In the genomic region with DNA sequence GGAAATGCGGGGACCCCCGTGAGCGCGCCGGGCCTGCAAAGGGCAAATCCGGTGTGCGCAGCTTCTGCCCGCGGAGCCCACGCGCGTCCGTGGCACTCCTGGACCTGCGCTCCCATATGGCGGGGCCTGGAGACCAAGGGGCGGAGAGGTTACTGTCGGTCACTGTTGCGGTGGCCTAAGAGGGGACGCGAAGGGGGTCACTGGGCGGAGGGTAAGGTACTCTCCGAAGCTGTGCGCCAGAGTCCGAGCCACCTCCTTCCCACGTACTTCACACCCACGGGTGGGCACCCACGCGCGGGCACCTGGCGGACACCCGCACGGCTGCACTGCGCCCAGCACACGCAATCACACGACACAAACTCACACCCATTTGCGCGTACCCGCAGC, we compare ENCODE assay signal across 9 mouse cellular contexts. TPM values are rescaled to one million over a fixed set of nuclear protein-coding genes. Genes with fewer than 3 reads are reported as not detected.
DNase-seq lines count a peak whose midpoint lies in the region; ATAC-seq and TF ChIP-seq lines count a peak whose summit lies in the region.
"Had no signal": no experiment of that assay in that cellular context is flagged by ENCODE, and none has a peak within 500 bp of the region (broad histone marks: within the 10 kb centered on the region; RNA-seq: fewer than 3 reads in every experiment).

No protein-coding gene starts in this region.

- peak; percentile 25 for ATAC-seq in embryonic facial prominence, embryonic 15.5 days (ENCODE audit: insufficient number of reproducible peaks, low FRiP score, low TSS enrichment, low read depth)
- peak; percentile 50 for ATAC-seq in hindbrain, postnatal 0 days
- ATAC-seq in stomach, embryonic 14.5 days (ENCODE audit: insufficient number of reproducible peaks, insufficient read depth, low FRiP score, low read depth), result peak; percentile 7; the same call in 1 of the 2 replicates

- no peaks in the 10 kb centered on the region for H3K9me3 ChIP-seq in embryonic facial prominence, embryonic 15.5 days (replicated peaks)
- no peaks in the 10 kb centered on the region for H3K9me3 ChIP-seq in hindbrain, postnatal 0 days (ENCODE audit: low read length)
- no peaks in the 10 kb centered on the region for H3K9me3 ChIP-seq in stomach, embryonic 14.5 days (ENCODE audit: control insufficient read depth, low read depth, low read length)

- peaks cover 17% of the 10 kb centered on the region for H3K4me1 ChIP-seq in heart, adult 2 months (ENCODE audit: control insufficient read depth, insufficient read depth, low read length)
- peaks cover 27% of the 10 kb centered on the region for H3K4me1 ChIP-seq in embryonic facial prominence, embryonic 15.5 days
- H3K4me1 ChIP-seq in hindbrain, postnatal 0 days (ENCODE audit: insufficient read depth, low read length), result peaks cover 8% of the 10 kb centered on the region
- peaks cover 13% of the 10 kb centered on the region; the same call in 1 of the 2 replicates for H3K4me1 ChIP-seq in stomach, embryonic 14.5 days (ENCODE audit: control insufficient read depth, insufficient read depth, low read length)

- intact Hi-C loops in heart, adult 2 months (cut with DNase I), result loop anchor here (1.0 to 10.0 kb wide), 3 partner anchors 44 to 1118 kb away; no protein-coding TSS in a partner anchor

- peak overlapping the region; percentile 86 for H3K9ac ChIP-seq in heart, adult 2 months (ENCODE audit: low read depth, low read length)
- peak overlapping the region; percentile 48 for H3K9ac ChIP-seq in embryonic facial prominence, embryonic 15.5 days
- peak overlapping the region; percentile 76 for H3K9ac ChIP-seq in hindbrain, postnatal 0 days (replicated peaks; ENCODE audit: low read length)
- H3K9ac ChIP-seq in stomach, embryonic 14.5 days (replicated peaks; ENCODE audit: low read depth, low read length), result peak overlapping the region; percentile 58

- peak overlapping the region; percentile 100 for H3K4me2 ChIP-seq in embryonic facial prominence, embryonic 15.5 days (replicated peaks)
- peak overlapping the region; percentile 99 for H3K4me2 ChIP-seq in hindbrain, postnatal 0 days (ENCODE audit: low read depth, low read length)
- peak overlapping the region; percentile 100 for H3K4me2 ChIP-seq in stomach, embryonic 14.5 days (replicated peaks; ENCODE audit: low read depth, low read length)

- no peaks in the 10 kb centered on the region for H3K27me3 ChIP-seq in heart, adult 2 months (ENCODE audit: control insufficient read depth, insufficient read depth, low read length)
- peaks cover 19% of the 10 kb centered on the region for H3K27me3 ChIP-seq in embryonic facial prominence, embryonic 15.5 days
- H3K27me3 ChIP-seq in hindbrain, postnatal 0 days (ENCODE audit: insufficient read depth, low read length), result no peaks in the 10 kb centered on the region; the same call in 1 of the 2 replicates
- H3K27me3 ChIP-seq in stomach, embryonic 14.5 days (ENCODE audit: control insufficient read depth, insufficient read depth, low read length), result peaks cover 14% of the 10 kb centered on the region; the same call in 1 of the 2 replicates

- no peak for TF ChIP-seq POLR2A in heart, adult 2 months (IDR thresholded peaks at IDR 0.05; ENCODE audit: insufficient read depth, low read depth, low read length)

- H3K4me3 ChIP-seq in heart, adult 2 months, result peak overlapping the region; percentile 94
- peak overlapping the region; percentile 63 for H3K4me3 ChIP-seq in embryonic facial prominence, embryonic 15.5 days (replicated peaks)
- peak overlapping the region; percentile 78 for H3K4me3 ChIP-seq in hindbrain, postnatal 0 days (ENCODE audit: low read length)
- H3K4me3 ChIP-seq in stomach, embryonic 14.5 days (ENCODE audit: low read depth, low read length), result peak overlapping the region; percentile 59

- H3K79me2 ChIP-seq in heart, adult 2 months (replicated peaks; ENCODE audit: control insufficient read depth, insufficient read depth, low read length), result no peaks in the 10 kb centered on the region

- TF ChIP-seq EP300 in heart, adult 2 months (IDR thresholded peaks at IDR 0.05; ENCODE audit: insufficient read depth, low read depth, low read length), result no peak

- peak in 1 of 2 experiments; percentile 68 for DNase-seq in heart, adult 2 months
- no peak for DNase-seq in heart, adult 8-10 months (ENCODE audit: low spot score)
- peak; percentile 26 for DNase-seq in Muller cell, postnatal 12 days (ENCODE audit: inconsistent ontology term)
- peak; percentile 42 for DNase-seq in hindbrain, postnatal 0 days (ENCODE audit: low spot score)
- peak; percentile 12 for DNase-seq in mesoderm, embryonic 11.5 days (ENCODE audit: low read depth, low spot score)
- DNase-seq in spleen, postnatal 4 days (ENCODE audit: low spot score in 2 of 2), result no peak

- peak overlapping the region; percentile 98 for H3K27ac ChIP-seq in heart, adult 2 months
- H3K27ac ChIP-seq in embryonic facial prominence, embryonic 15.5 days (replicated peaks), result no peak overlapping the region
- H3K27ac ChIP-seq in hindbrain, postnatal 0 days, result peak overlapping the region; percentile 89
- no peak overlapping the region for H3K27ac ChIP-seq in stomach, embryonic 14.5 days (ENCODE audit: low read length)

- H3K36me3 ChIP-seq in heart, adult 2 months (ENCODE audit: control insufficient read depth, insufficient read depth, low read length), result peaks cover 7% of the 10 kb centered on the region; the same call in 1 of the 2 replicates
- no peaks in the 10 kb centered on the region for H3K36me3 ChIP-seq in embryonic facial prominence, embryonic 15.5 days
- peaks cover 9% of the 10 kb centered on the region; the same call in 1 of the 2 replicates for H3K36me3 ChIP-seq in hindbrain, postnatal 0 days (ENCODE audit: insufficient read depth, low read length)
- H3K36me3 ChIP-seq in stomach, embryonic 14.5 days (ENCODE audit: control insufficient read depth, insufficient read depth, low read length), result no peaks in the 10 kb centered on the region

- WGBS in heart, adult 2 months, result 2% methylated on average over 38 of the region's 38 CpGs
- WGBS in embryonic facial prominence, embryonic 15.5 days, result under 1% methylated on average over 38 of the region's 38 CpGs
- WGBS in hindbrain, postnatal 0 days, result under 1% methylated on average over 37 of the region's 38 CpGs
- 0% methylated on average over 38 of the region's 38 CpGs for WGBS in stomach, embryonic 14.5 days

- TF ChIP-seq CTCF in heart, adult 2 months (IDR thresholded peaks at IDR 0.05), result no peak
- no peak; the same call in 1 of the 2 replicates for TF ChIP-seq CTCF in hindbrain, postnatal 0 days (IDR thresholded peaks at IDR 0.05; ENCODE audit: low read depth)

RNA-seq across cellular contexts. Expression of gene Klf15, which starts 0.5 kb away (rescaled TPM):
- total RNA-seq in heart, adult 2 months (2021), result 10 to 100 TPM; 64.7 to 67.4 TPM
- polyA plus RNA-seq in heart, adult 2 months (2012; rRNA removed), result 54.7 and 60.2 TPM in 2 replicates
- total RNA-seq in heart, adult 8-10 months (2022), result 10 to 100 TPM; 55.7 to 79.2 (median 65.3) TPM
- 6.8 and 7.1 TPM in 2 replicates for polyA plus RNA-seq in embryonic facial prominence, embryonic 15.5 days (2015; fragmentation: Nextera tagmentation; extraction: Ambion mirVana)
- 43.2 and 56.4 TPM in 2 replicates for total RNA-seq in hindbrain, postnatal 0 days (2014; rRNA removed)
- 26.6 and 29.6 TPM in 2 replicates for polyA plus RNA-seq in hindbrain, postnatal 0 days (2015; fragmentation: Nextera tagmentation; extraction: Ambion mirVana)
- polyA plus RNA-seq in stomach, embryonic 14.5 days (2014; fragmentation: Nextera tagmentation; extraction: Ambion mirVana), result 3.8 and 4.8 TPM in 2 replicates
- total RNA-seq: MEL had no signal

RNA-seq across cellular contexts. Expression of gene Aldh1l1, which starts 23.4 kb away (rescaled TPM):
- 1 to 10 TPM; 2.5 to 3.7 TPM for total RNA-seq in heart, adult 2 months (2021)
- polyA plus RNA-seq in heart, adult 2 months (2012; rRNA removed), result 3.2 and 7.5 TPM in 2 replicates
- 1 to 10 TPM; 1.8 to 5.1 (median 3.7) TPM for total RNA-seq in heart, adult 8-10 months (2022)
- polyA plus RNA-seq in embryonic facial prominence, embryonic 15.5 days (2015; fragmentation: Nextera tagmentation; extraction: Ambion mirVana), result 2.0 and 2.1 TPM in 2 replicates
- total RNA-seq in hindbrain, postnatal 0 days (2014; rRNA removed), result 168 and 214 TPM in 2 replicates
- polyA plus RNA-seq in hindbrain, postnatal 0 days (2015; fragmentation: Nextera tagmentation; extraction: Ambion mirVana), result 131 and 145 TPM in 2 replicates
- 2.5 and 4.3 TPM in 2 replicates for polyA plus RNA-seq in stomach, embryonic 14.5 days (2014; fragmentation: Nextera tagmentation; extraction: Ambion mirVana)

RNA-seq across cellular contexts. Expression of gene Cfap100, which starts 34.2 kb away (rescaled TPM):
- under 1 TPM; 0.16 to 0.18 TPM for total RNA-seq in heart, adult 2 months (2021)
- 0.44 and 0.80 TPM in 2 replicates for polyA plus RNA-seq in heart, adult 2 months (2012; rRNA removed)
- total RNA-seq in heart, adult 8-10 months (2022), result under 1 TPM in 2 of 4 experiments, not detected in 2; 0.22 to 0.90 TPM
- 1.4 and 1.7 TPM in 2 replicates for polyA plus RNA-seq in embryonic facial prominence, embryonic 15.5 days (2015; fragmentation: Nextera tagmentation; extraction: Ambion mirVana)
- total RNA-seq in hindbrain, postnatal 0 days (2014; rRNA removed), result 4.2 and 29.4 TPM in 2 replicates
- 8.2 and 9.9 TPM in 2 replicates for polyA plus RNA-seq in hindbrain, postnatal 0 days (2015; fragmentation: Nextera tagmentation; extraction: Ambion mirVana)
- 0.61 and 0.71 TPM in 2 replicates for polyA plus RNA-seq in stomach, embryonic 14.5 days (2014; fragmentation: Nextera tagmentation; extraction: Ambion mirVana)
- total RNA-seq: MEL had no signal

Comparison
In these comparisons a context has a peak if more than half of its experiments do, and no peak if none do; other contexts are left out.
1. DNase-seq: peak in Muller cell, postnatal 12 days (single experiment), hindbrain, postnatal 0 days (single experiment) and mesoderm, embryonic 11.5 days (single experiment); none in heart, adult 8-10 months (single experiment) and spleen, postnatal 4 days (0 of 2).
2. H3K27ac ChIP-seq: peak in heart, adult 2 months (single experiment) and hindbrain, postnatal 0 days (single experiment); none in embryonic facial prominence, embryonic 15.5 days (single experiment) and stomach, embryonic 14.5 days (single experiment).
3. RNA of gene Aldh1l1, which starts 23.4 kb away (polyA plus RNA-seq): 131 to 145 TPM in hindbrain, postnatal 0 days; 3.2 to 7.5 TPM in heart, adult 2 months, 2.5 to 4.3 TPM in stomach, embryonic 14.5 days and 2.0 to 2.1 TPM in embryonic facial prominence, embryonic 15.5 days; every median in the first group is over 10 times any median in the second.
4. Peak in every context shown above with its lines, with median percentiles within 50 percentile points of each other: H3K4me3 ChIP-seq, H3K9ac ChIP-seq, ATAC-seq and H3K4me2 ChIP-seq.